Mouse (Mus musculus): ENCODE measurements around the gene Aig1.

Aig1 gene

GRCm38 (mm10) chr10:13850071-13850470 lies 18.7 kb downstream of the Aig1 start:
- no peak for DNase-seq (ENCODE audit: extremely low read depth, low read depth)

- no peak for DNase-seq (ENCODE audit: extremely low read depth, low read depth)
Measured at GRCm38 (mm10) chr10:13849205-13849604, 19.6 kb downstream of the Aig1 start.

DNA sequence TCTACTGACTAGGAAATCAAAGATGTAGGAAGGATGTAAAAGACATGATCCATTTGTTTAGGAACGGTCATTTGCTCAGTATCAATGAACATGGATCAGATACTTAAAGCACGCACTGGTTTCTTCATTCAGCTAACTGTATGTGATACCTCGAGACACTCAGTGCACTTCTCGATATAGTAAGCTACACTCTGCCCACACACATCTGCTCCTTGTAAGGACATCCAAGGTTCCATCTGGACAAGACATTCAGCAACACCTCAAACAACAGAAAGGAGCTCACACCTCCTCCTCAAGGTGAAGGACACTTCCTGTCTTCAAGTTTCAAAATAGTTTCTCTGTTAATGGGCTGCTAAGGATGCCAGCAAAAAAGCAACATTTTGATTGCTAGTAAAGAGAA lies 23.9 kb downstream of the Aig1 start:
- DNase-seq (ENCODE audit: extremely low read depth, low read depth), result no peak

DNA sequence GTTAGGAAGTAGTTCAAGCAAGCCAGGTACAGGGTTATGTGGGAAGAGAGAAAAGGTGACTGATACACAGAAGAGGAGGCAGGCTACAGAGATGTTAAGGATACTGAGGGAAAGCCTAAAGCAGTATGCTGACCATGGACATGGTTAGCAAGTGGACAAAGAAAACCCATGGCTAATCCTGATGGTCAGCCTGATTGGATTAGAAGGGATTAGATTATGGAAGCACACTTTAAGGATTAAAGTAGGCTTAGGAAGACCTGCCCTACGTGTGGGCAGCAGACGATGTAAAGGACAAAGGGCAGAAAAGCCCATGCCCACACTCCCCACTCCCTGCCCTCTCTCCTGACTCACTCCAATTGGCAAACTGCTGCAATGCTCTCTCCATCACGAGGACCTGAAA lies 25.0 kb downstream of the Aig1 start:
- no peak for DNase-seq (ENCODE audit: extremely low read depth, low read depth)

- no peak for DNase-seq (ENCODE audit: extremely low read depth, low read depth)
Measured at GRCm38 (mm10) chr10:13842855-13843254, 25.9 kb downstream of the Aig1 start.

DNA sequence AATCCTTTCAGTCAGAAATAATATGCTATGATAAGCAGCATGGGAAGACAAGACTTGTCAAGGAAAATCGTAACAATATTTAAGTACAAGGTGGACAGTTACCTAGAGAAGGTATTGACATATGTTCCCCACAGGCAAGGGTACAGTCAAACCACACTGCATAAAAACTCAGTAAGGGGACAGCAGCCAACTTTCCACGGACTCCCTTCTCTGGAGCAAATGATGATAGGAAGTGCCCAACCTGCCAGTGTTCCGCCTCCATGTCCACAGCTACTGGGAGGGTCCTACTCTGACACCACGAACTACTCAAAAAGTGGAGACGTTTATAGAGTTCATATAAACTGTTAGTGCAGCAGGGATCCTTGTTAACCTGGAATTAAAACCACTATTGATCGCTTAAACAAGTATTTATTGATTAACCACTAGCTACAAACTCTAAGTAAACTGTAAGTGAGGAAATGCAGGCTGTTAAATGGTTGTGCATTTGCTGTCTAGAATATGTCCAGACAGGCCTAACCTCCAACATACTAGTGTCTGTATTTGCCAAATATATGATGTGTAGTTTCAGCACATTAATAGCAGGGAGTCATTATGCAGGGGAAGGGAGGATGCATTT lies 30.2 kb downstream of the Aig1 start:
- no peak for DNase-seq (ENCODE audit: extremely low read depth, low read depth)

DNA sequence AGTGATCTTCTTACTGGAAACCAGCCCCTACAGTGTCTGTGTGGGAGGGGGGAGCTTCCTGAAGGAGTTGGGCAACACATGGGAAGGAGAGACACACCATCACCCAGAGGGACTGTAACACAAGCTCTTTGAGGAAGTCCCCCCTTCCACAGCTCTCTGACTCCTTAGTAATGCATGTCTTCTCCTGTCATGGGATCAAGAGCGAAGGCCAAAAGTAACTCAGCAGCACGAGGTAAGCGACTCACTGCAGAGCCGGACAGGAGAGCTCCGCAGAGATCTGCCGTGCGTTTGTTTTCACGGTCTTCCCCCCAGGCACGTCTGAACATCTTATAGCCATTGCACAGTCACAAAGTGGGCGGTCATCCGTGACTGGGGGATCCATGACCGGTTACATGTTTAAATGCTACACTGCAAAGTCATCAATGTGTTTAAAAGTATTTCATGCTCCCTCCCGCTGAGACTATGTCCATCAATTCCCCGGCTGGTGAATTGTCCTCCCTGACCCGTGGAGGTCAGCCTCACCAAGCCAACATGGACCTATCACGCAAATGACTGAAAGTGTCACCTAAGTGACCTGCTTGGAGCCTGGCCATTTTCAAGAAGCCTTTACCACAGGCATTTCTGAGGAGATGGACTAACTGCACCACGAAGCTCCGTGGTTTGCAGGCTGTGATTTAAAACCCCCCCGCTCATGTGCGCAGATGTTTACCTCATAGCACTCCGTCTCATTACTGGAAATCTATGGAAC lies 30.9 kb downstream of the Aig1 start:
- no peak for DNase-seq (ENCODE audit: extremely low read depth, low read depth)

- no peak for DNase-seq (ENCODE audit: extremely low read depth, low read depth)
Measured at GRCm38 (mm10) chr10:13836956-13837355, 31.8 kb downstream of the Aig1 start.

GRCm38 (mm10) chr10:13835737-13836475 lies 32.9 kb downstream of the Aig1 start:
- DNase-seq (ENCODE audit: extremely low read depth, low read depth), result no peak

- DNase-seq (ENCODE audit: extremely low read depth, low read depth), result no peak
Measured at GRCm38 (mm10) chr10:13834056-13834455, 34.7 kb downstream of the Aig1 start.

- DNase-seq (ENCODE audit: extremely low read depth, low read depth), result no peak
Measured at GRCm38 (mm10) chr10:13833066-13833566, 35.7 kb downstream of the Aig1 start.

- no peak for DNase-seq (ENCODE audit: extremely low read depth, low read depth)
Measured at GRCm38 (mm10) chr10:13832546-13833033, 36.2 kb downstream of the Aig1 start.

DNA sequence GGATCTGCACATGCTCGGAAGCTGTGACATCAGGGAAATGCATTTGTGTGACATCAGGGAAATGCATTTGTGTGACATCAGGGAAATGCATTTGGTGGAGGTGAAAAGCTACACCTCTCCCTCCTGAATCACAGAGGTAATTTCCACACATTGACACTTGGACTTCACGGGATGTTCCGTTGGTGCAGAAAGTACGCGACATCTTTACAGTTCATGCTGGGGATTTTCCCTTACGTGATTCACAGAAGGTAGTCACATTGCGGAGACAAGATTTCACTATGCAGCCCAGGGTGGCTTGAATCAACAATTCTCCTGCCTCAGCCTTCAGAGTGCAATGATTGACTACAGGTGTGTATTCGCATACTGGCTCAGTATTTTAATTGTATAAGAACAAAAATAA lies 41.6 kb downstream of the Aig1 start:
- no peak for DNase-seq (ENCODE audit: extremely low read depth, low read depth)

DNA sequence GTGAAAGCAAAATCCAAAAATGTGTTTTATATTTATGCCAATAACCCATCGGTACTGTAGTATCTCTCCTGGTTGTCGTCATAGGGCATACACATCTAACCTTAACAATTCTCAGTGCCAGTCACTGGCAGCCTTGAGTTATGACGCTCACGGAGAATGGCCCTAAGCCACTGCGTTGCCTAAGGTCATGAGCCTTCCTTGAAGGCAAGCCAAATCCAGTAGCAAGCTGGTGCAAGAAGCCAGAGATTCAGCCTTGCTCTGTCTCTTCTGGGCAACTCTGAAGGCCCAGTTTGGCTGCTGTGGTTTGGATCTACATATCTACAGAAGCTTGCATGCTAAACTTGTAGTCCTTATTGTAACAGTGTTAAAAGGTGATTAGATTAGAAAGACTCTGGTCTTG lies 55.2 kb downstream of the Aig1 start:
- DNase-seq (ENCODE audit: extremely low read depth, low read depth), result no peak

GRCm38 (mm10) chr10:13808291-13808690 lies 60.5 kb downstream of the Aig1 start:
- no peak for DNase-seq (ENCODE audit: extremely low read depth, low read depth)

DNA sequence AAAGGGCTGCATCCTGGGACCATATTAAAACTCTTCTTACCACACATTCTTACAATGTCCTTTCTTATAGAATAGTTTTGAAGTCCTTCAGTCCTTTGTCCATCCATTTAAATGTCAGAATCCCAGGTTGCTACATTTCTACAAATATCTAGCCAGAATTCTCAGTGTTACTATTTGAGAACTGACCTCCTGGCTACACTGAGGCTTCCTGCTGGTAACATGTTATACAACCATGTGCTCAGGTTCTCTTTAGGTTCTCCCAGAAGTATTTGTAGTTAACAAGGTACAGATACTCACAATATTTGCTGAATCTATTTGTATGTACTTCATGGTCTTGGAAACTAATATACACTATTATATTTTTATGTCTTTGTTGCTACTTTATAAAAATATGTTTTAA lies 62.0 kb downstream of the Aig1 start:
- DNase-seq (ENCODE audit: extremely low read depth, low read depth), result no peak

DNA sequence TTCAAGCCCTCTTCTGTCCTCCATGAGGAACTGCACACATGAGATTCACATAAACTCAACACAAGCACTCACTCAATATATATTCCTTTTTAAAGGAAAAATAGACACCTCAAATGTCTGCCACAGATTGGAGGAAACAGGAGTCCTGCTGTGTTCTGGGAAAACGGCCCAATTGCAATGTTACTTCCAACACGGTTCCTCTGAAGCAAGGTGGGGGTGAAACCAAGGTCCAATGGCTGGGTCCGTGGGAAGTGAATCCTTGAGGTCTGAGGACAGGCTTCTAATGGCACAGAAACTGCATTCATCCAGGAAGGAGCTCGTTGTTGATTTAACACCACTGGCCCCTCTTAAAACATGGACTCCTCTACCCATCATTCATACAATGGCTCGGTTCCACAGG lies 67.5 kb downstream of the Aig1 start:
- no peak for DNase-seq (ENCODE audit: extremely low read depth, low read depth)

DNA sequence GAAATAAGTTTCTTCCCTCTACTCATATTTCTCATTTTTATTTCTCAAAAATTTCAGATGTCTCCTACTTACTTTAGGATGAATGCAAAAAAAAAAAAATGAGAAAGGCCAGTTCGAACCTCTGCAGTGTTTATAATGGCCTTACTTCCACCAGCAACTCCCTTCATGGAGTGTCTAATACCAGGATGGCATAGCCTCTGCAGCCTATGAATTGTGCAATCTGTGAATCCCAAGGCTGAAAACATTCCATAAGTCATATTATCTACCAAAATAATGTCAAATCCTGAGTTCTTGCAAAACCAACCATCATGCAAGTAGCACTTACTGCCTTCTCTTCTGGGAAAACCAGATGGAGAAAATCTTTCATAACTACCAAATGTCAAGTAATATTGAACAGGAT lies 75.3 kb downstream of the Aig1 start:
- DNase-seq (ENCODE audit: extremely low read depth, low read depth), result no peak

GRCm38 (mm10) chr10:13792788-13793187 lies 76.0 kb downstream of the Aig1 start:
- DNase-seq (ENCODE audit: extremely low read depth, low read depth), result no peak

DNA sequence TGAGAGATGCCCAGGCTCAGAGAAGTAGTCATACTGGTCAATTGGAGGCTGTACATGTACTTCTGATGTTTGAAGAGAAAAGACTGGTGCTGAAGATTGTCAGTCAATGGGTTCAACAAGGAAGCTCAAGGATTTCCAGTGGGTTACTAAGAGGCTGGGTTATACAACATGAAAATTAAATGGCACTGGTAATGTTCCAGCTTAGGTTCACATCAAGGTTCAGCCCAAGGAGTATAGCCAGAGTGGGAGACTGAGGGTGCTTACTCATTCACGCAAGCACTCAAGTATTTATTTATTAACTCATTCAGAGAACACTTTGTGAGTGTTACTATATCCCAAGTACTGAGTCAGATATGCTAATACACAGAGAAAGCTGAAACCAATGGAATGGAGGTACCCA lies 79.2 kb downstream of the Aig1 start:
- no peak for DNase-seq (ENCODE audit: extremely low read depth, low read depth)

DNA sequence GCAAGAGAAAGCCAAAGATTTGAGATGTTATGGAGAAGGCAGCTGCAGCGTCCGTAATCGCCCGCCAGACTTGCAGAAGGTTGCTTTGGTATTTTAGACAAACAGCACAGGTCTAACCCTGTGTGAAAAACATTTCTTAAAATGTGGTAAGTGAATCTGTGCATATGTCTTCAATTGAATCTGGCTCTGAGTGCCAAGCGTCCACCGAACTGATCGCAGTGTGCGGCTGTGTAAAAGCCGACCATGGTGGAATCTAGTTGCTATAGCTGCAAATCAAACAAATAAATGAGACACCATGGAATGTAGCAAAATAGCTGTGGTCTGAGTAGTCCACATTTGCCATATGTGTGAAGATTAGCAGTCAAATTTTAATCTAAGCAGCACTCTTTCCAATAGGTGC lies 80.7 kb downstream of the Aig1 start:
- no peak for DNase-seq (ENCODE audit: extremely low read depth, low read depth)

- no peak for DNase-seq (ENCODE audit: extremely low read depth, low read depth)
Measured at GRCm38 (mm10) chr10:13782774-13783173, 86.0 kb downstream of the Aig1 start.
